Mouse (Mus musculus) midbrain, embryonic 10.5 days (tissue): ENCODE results near the gene Pcgf6. TPM values are rescaled to one million over a fixed set of nuclear protein-coding genes. Genes with fewer than 3 reads are reported as not detected.
A peak's percentile ranks its signal among the peaks of the same experiment; 100 is the strongest.

Experiments used
- DNase-seq: peaks from one replicate; pipeline ENCODE4 v3.0.0-alpha.2; 2017; ENCODE audit warnings: low spot score
- H3K27ac ChIP-seq: fragments of 300-500 bp; sonication (generic); replicated peaks from 2 replicates; pipeline ENCODE4 v1.5.1; 2016; ENCODE audit warnings: mild to moderate bottlenecking
- H3K27me3 ChIP-seq: fragments of 300-500 bp; sonication (generic); 2 replicates; pipeline ENCODE4 v1.6.1; 2016; ENCODE audit warnings: low read depth, mild to moderate bottlenecking; ENCODE audit not compliant: poor library complexity, severe bottlenecking
- H3K36me3 ChIP-seq: fragments of 300-500 bp; sonication (generic); 2 replicates; pipeline ENCODE4 v1.6.1; 2016; ENCODE audit warnings: mild to moderate bottlenecking, moderate library complexity
- H3K4me1 ChIP-seq: fragments of 300-500 bp; sonication (generic); 2 replicates; pipeline ENCODE4 v1.6.1; 2016
- H3K4me3 ChIP-seq: fragments of 300-500 bp; sonication (generic); 2 replicates; pipeline ENCODE4 v1.5.1; 2016; ENCODE audit warnings: mild to moderate bottlenecking, moderate library complexity
- H3K9me3 ChIP-seq: fragments of 300-500 bp; sonication (generic); replicated peaks from 2 replicates; pipeline ENCODE4 v1.6.1; 2016; ENCODE audit warnings: mild to moderate bottlenecking
- WGBS: fragments of 180-500 bp; shearing (Covaris S2); methylation state at CpG from one replicate; pipeline ENCODE4 v1.1.7; 2016; 5-methylcytosine and 5-hydroxymethylcytosine counted together
- polyA plus RNA-seq: library from polyadenylated mRNA; unstranded; fragments of >200 nt; fragmentation: Nextera tagmentation; extraction: Ambion mirVana; gene quantifications from 2 replicates; pipeline ENCODE4 v1.2.1, GENCODE M21; 2016

Gene Pcgf6
- polyA plus RNA-seq, 1 experiment from 2014 or later: 33.8 TPM

GRCm38 (mm10) chr19:46988231-46989087 is 62.2 kb downstream of the Pcgf6 start:
- Histone ChIP-seq H3K4me1 (peaks cover 24% of the 10 kb centered on the region), H3K36me3 (no peaks in the 10 kb centered on the region), H3K9me3 (no peaks in the 10 kb centered on the region), H3K4me3 (no peak overlapping the region), H3K27ac (peak overlapping the region; percentile 64), H3K27me3 (no peaks in the 10 kb centered on the region)
- DNase-seq: no peak
- WGBS: 61% methylated on average over 16 of the region's 16 CpGs

GRCm38 (mm10) chr19:46987646-46988045 is 63.1 kb downstream of the Pcgf6 start:
- 85% methylated on average over 6 of the region's 6 CpGs for WGBS
- peaks cover 27% of the 10 kb centered on the region for H3K4me1 ChIP-seq
- no peaks in the 10 kb centered on the region for H3K9me3 ChIP-seq
- H3K4me3 ChIP-seq: no peak overlapping the region
- no peak overlapping the region for H3K27ac ChIP-seq
- no peaks in the 10 kb centered on the region for H3K36me3 ChIP-seq
- no peak for DNase-seq
- H3K27me3 ChIP-seq: no peaks in the 10 kb centered on the region

- Histone ChIP-seq H3K9me3 (no peaks in the 10 kb centered on the region), H3K27ac (peak overlapping the region; percentile 13; the same call in 1 of the 2 replicates), H3K4me1 (peaks cover 27% of the 10 kb centered on the region), H3K27me3 (no peaks in the 10 kb centered on the region), H3K36me3 (no peaks in the 10 kb centered on the region), H3K4me3 (no peak overlapping the region)
- WGBS: 88% methylated on average over 13 of the region's 13 CpGs
- DNase-seq: no peak
Measured at GRCm38 (mm10) chr19:46984726-46985622, 65.7 kb downstream of the Pcgf6 start.

GRCm38 (mm10) chr19:46983966-46984380 is 66.7 kb downstream of the Pcgf6 start:
- H3K36me3 ChIP-seq: no peaks in the 10 kb centered on the region
- H3K9me3 ChIP-seq: no peaks in the 10 kb centered on the region
- peaks cover 21% of the 10 kb centered on the region for H3K4me1 ChIP-seq
- 82% methylated on average over 11 of the region's 11 CpGs for WGBS
- no peak overlapping the region for H3K27ac ChIP-seq
- H3K27me3 ChIP-seq: no peaks in the 10 kb centered on the region
- no peak for DNase-seq
- no peak overlapping the region for H3K4me3 ChIP-seq

Other genes with a start within 250 kb of the Pcgf6 start
- 51.0 and 98.3 TPM in 2 replicates for gene Ina, start 36.2 kb downstream of the Pcgf6 start, polyA plus RNA-seq
- 64.1 and 77.4 TPM in 2 replicates for gene Nt5c2, start 35.8 kb downstream of the Pcgf6 start, polyA plus RNA-seq
- 6.8 and 7.1 TPM in 2 replicates for gene Taf5, start 16.8 kb upstream of the Pcgf6 start, polyA plus RNA-seq
- 1,039 and 1,106 TPM in 2 replicates for gene Usmg5, start 39.7 kb upstream of the Pcgf6 start, polyA plus RNA-seq
- 12.4 and 12.5 TPM in 2 replicates for gene Pdcd11, start 39.9 kb upstream of the Pcgf6 start, polyA plus RNA-seq
- gene Calhm2, start 87.4 kb upstream of the Pcgf6 start, polyA plus RNA-seq: 1.7 and 1.8 TPM in 2 replicates
- gene Calhm1, start 93.3 kb upstream of the Pcgf6 start, polyA plus RNA-seq: not detected in 2 replicates
- gene Calhm3, start 106.9 kb upstream of the Pcgf6 start, polyA plus RNA-seq: not detected in 2 replicates
- 4.4 and 5.0 TPM in 2 replicates for gene Neurl1a, start 127.9 kb upstream of the Pcgf6 start, polyA plus RNA-seq